Mouse (Mus musculus) heart, postnatal 0 days (tissue): ENCODE results near the gene Cd302. TPM values are rescaled to one million over a fixed set of nuclear protein-coding genes. Genes with fewer than 3 reads are reported as not detected.

Source experiments
- ATAC-seq: fragments of 200-750 bp; cut with Nextera tagmentation; 2 replicates; pipeline ENCODE4 v1.8.0; 2017; ENCODE audit warnings: low read depth, moderate number of reproducible peaks, moderate library complexity; ENCODE audit not compliant: insufficient read depth
- DNase-seq: peaks from one replicate; pipeline ENCODE4 v3.0.0-alpha.2; 2016; ENCODE audit warnings: low spot score
- H3K27ac ChIP-seq: fragments of 300-500 bp; sonication (generic); 2 replicates; pipeline ENCODE4 v1.5.1; 2014; ENCODE audit warnings: low read depth, mild to moderate bottlenecking
- H3K27me3 ChIP-seq: fragments of 300-500 bp; sonication (generic); 2 replicates; pipeline ENCODE4 v1.6.1; 2014; ENCODE audit warnings: low read length, mixed read lengths; ENCODE audit not compliant: control insufficient read depth, insufficient read depth
- H3K36me3 ChIP-seq: fragments of 300-500 bp; sonication (generic); replicated peaks from 2 replicates; pipeline ENCODE4 v1.6.1; 2014; ENCODE audit warnings: low read length, mixed read lengths; ENCODE audit not compliant: control insufficient read depth, insufficient read depth
- H3K4me1 ChIP-seq: fragments of 300-500 bp; sonication (generic); 2 replicates; pipeline ENCODE4 v1.6.1; 2014; ENCODE audit warnings: antibody characterized with exemption; ENCODE audit not compliant: control insufficient read depth, insufficient read depth
- H3K4me2 ChIP-seq: fragments of 300-500 bp; sonication (generic); 2 replicates; pipeline ENCODE4 v1.6.1; 2014; ENCODE audit warnings: low read depth, mild to moderate bottlenecking, low read length, moderate library complexity
- H3K4me3 ChIP-seq: fragments of 300-500 bp; sonication (generic); 2 replicates; pipeline ENCODE4 v1.5.1; 2014; ENCODE audit warnings: low read depth, low read length
- H3K9ac ChIP-seq: fragments of 300-500 bp; sonication (generic); replicated peaks from 2 replicates; pipeline ENCODE4 v1.6.1; 2014; ENCODE audit warnings: low read depth, low read length, mixed read lengths
- H3K9me3 ChIP-seq: fragments of 300-500 bp; sonication (generic); replicated peaks from 2 replicates; pipeline ENCODE4 v1.6.1; 2016; ENCODE audit warnings: low read length; ENCODE audit not compliant: control insufficient read depth
- CTCF ChIP-seq: IDR thresholded peaks from 2 replicates; pipeline ENCODE4 v1.5.1; 2016; ENCODE audit warnings: antibody characterized with exemption, control low read depth, low read depth
- EP300 ChIP-seq: IDR thresholded peaks from 2 replicates; pipeline ENCODE4 v1.6.1; 2016; ENCODE audit warnings: antibody characterized with exemption, low read depth
- WGBS: fragments of 180-500 bp; shearing (Covaris S2); extraction: QIAGEN DNeasy Blood & Tissue Kit; methylation state at CpG from one replicate; pipeline ENCODE4 v1.1.7; 2014; 5-methylcytosine and 5-hydroxymethylcytosine counted together
- polyA plus RNA-seq: library from polyadenylated mRNA; unstranded; fragments of >200 nt; fragmentation: Nextera tagmentation; extraction: Ambion mirVana; gene quantifications from 2 replicates; pipeline ENCODE4 v1.2.1, GENCODE M21; 2015
- total RNA-seq: library from RNA; depleted of rRNA; stranded (reverse); fragments of >200 nt; gene quantifications from 2 replicates; pipeline ENCODE4 v1.2.3, GENCODE M21; 2014; ENCODE audit warnings: low replicate concordance

The Cd302 gene
- total and polyA plus RNA-seq, 2 experiments from 2014 or later = 11.2 to 17.8 TPM

- no peak overlapping the region for H3K27ac ChIP-seq
- WGBS = 83% methylated on average over 8 of the region's 8 CpGs
- no peak for DNase-seq
- H3K4me3 ChIP-seq = no peak overlapping the region
- H3K4me1 ChIP-seq = 0 out of 2 replicates have a peak, but pooled peaks cover 5% of the 10 kb centered on the region
- no peaks in the 10 kb centered on the region for H3K9me3 ChIP-seq
- no peaks in the 10 kb centered on the region for H3K27me3 ChIP-seq
- no peak overlapping the region for H3K4me2 ChIP-seq
- no peaks in the 10 kb centered on the region for H3K36me3 ChIP-seq
- no peak for ATAC-seq
- TF ChIP-seq EP300 (no peak), CTCF (no peak)
- no peak overlapping the region for H3K9ac ChIP-seq
These were observed 874 bp upstream of the Cd302 start for GRCm38 (mm10) chr2:60285107-60285617.

GRCm38 (mm10) chr2:60283751-60284466, 379 bp downstream of the Cd302 start:
- Histone ChIP-seq H3K36me3 (no peaks in the 10 kb centered on the region), H3K27ac (0 out of 2 replicates have a peak overlapping the region, but pooled peaks have one; percentile 21), H3K9ac (peak overlapping the region; percentile 27), H3K4me1 (0 out of 2 replicates have a peak, but pooled peaks cover 5% of the 10 kb centered on the region), H3K4me2 (peak overlapping the region; percentile 71), H3K4me3 (peak overlapping the region; percentile 41), H3K27me3 (no peaks in the 10 kb centered on the region), H3K9me3 (no peaks in the 10 kb centered on the region)
- ATAC-seq = peak; percentile 87
- no peak for TF ChIP-seq EP300
- TF ChIP-seq CTCF = no peak
- 1% methylated on average over 42 of the region's 42 CpGs for WGBS
- DNase-seq = peak; percentile 49

- H3K36me3 ChIP-seq = no peaks in the 10 kb centered on the region
- peak overlapping the region; percentile 41 for H3K4me3 ChIP-seq
- no peaks in the 10 kb centered on the region for H3K9me3 ChIP-seq
- H3K4me2 ChIP-seq = peak overlapping the region; percentile 71
- peak overlapping the region; percentile 27 for H3K9ac ChIP-seq
- TF ChIP-seq EP300 = no peak
- no peak for TF ChIP-seq CTCF
- 37% methylated on average over 9 of the region's 9 CpGs for WGBS
- DNase-seq (no peak), ATAC-seq (no peak)
- H3K27ac ChIP-seq = 0 out of 2 replicates have a peak overlapping the region, but pooled peaks have one; percentile 21
- H3K27me3 ChIP-seq = no peaks in the 10 kb centered on the region
- 0 out of 2 replicates have a peak, but pooled peaks cover 5% of the 10 kb centered on the region for H3K4me1 ChIP-seq
These were observed 1.0 kb downstream of the Cd302 start for GRCm38 (mm10) chr2:60283208-60283750.

GRCm38 (mm10) chr2:60282625-60283024, 1.7 kb downstream of the Cd302 start:
- TF ChIP-seq CTCF (no peak), EP300 (no peak)
- Histone ChIP-seq H3K4me3 (no peak overlapping the region), H3K4me1 (0 out of 2 replicates have a peak, but pooled peaks cover 5% of the 10 kb centered on the region), H3K4me2 (no peak overlapping the region), H3K9ac (no peak overlapping the region), H3K36me3 (no peaks in the 10 kb centered on the region), H3K9me3 (no peaks in the 10 kb centered on the region), H3K27me3 (no peaks in the 10 kb centered on the region), H3K27ac (no peak overlapping the region)
- ATAC-seq (no peak), DNase-seq (no peak)
- WGBS = 70% methylated on average over 4 of the region's 4 CpGs

- Histone ChIP-seq H3K36me3 (no peaks in the 10 kb centered on the region), H3K4me3 (no peak overlapping the region), H3K4me2 (no peak overlapping the region), H3K9ac (no peak overlapping the region), H3K27me3 (no peaks in the 10 kb centered on the region), H3K9me3 (no peaks in the 10 kb centered on the region), H3K27ac (no peak overlapping the region), H3K4me1 (0 out of 2 replicates have a peak, but pooled peaks cover 3% of the 10 kb centered on the region)
- WGBS = 89% methylated on average over 4 of the region's 4 CpGs
- TF ChIP-seq CTCF = no peak
- no peak for TF ChIP-seq EP300
- no peak for DNase-seq
- ATAC-seq = no peak
These were observed 5.7 kb downstream of the Cd302 start for GRCm38 (mm10) chr2:60278627-60279026.
